Mouse (Mus musculus): Measurements from ENCODE around the gene Prelp. TPM values are rescaled to one million over a fixed set of nuclear protein-coding genes. Genes with fewer than 3 reads are reported as not detected.
A peak's percentile ranks its signal among the peaks of the same experiment; 100 is the strongest.

The Prelp gene
- total and polyA plus RNA-seq, 3 experiments: not detected

GRCm38 (mm10) chr1:133887538-133888250 lies 33.5 kb downstream of the Prelp start (continued):
- TF ChIP-seq USF2 (IDR thresholded peaks at IDR 0.05; ENCODE audit: borderline replicate concordance in 1 of 2, insufficient read depth in 1 of 2, low read depth in 1 of 2, low read length in 2 of 2) (no peak), POLR2A (IDR thresholded peaks at IDR 0.05; ENCODE audit: control insufficient read depth in 1 of 2, insufficient read depth in 1 of 2, low read depth in 1 of 2, low read length in 2 of 2, poor library complexity in 1 of 2) (peak; percentile 68 to 98), GABPA (IDR thresholded peaks at IDR 0.05; ENCODE audit: low read depth, low read length) (no peak), UBTF (IDR thresholded peaks at IDR 0.05; ENCODE audit: borderline replicate concordance, insufficient read depth, low read depth, low read length) (no peak), BHLHE40 (IDR thresholded peaks at IDR 0.05; ENCODE audit: borderline replicate concordance, low read depth, low read length) (no peak), KAT2A (conservative IDR thresholded peaks at IDR 0.05; ENCODE audit: low read depth, low read length) (no peak; the same call in 1 of the 2 replicates), E2F4 (IDR thresholded peaks at IDR 0.05; ENCODE audit: borderline replicate concordance, low read depth, low read length) (no peak), RCOR1 (IDR thresholded peaks at IDR 0.05; ENCODE audit: low read depth, low read length) (peak; percentile 7; the same call in 1 of the 2 replicates), POLR2AphosphoS5 (IDR thresholded peaks at IDR 0.05; ENCODE audit: borderline replicate concordance, low read depth, low read length) (no peak), MAX (IDR thresholded peaks at IDR 0.05; ENCODE audit: low read length) (peak; percentile 7; the same call in 1 of the 2 replicates), ZC3H11A (IDR thresholded peaks at IDR 0.05; ENCODE audit: low read depth, low read length) (no peak)

GRCm38 (mm10) chr1:133887044-133887443 lies 34.2 kb downstream of the Prelp start:
- Histone ChIP-seq H3K9ac (ENCODE audit: control insufficient read depth, low read depth, low read length, poor library complexity, severe bottlenecking) (peak overlapping the region; percentile 73), H3K4me3 (ENCODE audit: control insufficient read depth in 1 of 2, insufficient read depth in 1 of 2, low read depth in 2 of 2, low read length in 2 of 2) (peak overlapping the region; percentile 48 to 67)
- no peak; the same call in 1 of the 2 replicates for TF ChIP-seq POLR2AphosphoS2 (IDR thresholded peaks at IDR 0.05; ENCODE audit: low read length)
- peak; percentile 83 for TF ChIP-seq TBP (IDR thresholded peaks at IDR 0.05; ENCODE audit: low read depth, low read length)
- no peak for TF ChIP-seq JUND (IDR thresholded peaks at IDR 0.05; ENCODE audit: low read depth, low read length)
- TF ChIP-seq NELFE (IDR thresholded peaks at IDR 0.05; ENCODE audit: low read depth, low read length): peak; percentile 50
- no peak for TF ChIP-seq RAD21 (IDR thresholded peaks at IDR 0.05; ENCODE audit: low read depth, low read length)
- TF ChIP-seq EP300 (IDR thresholded peaks at IDR 0.05; ENCODE audit: low read depth in 1 of 2, low read length in 2 of 2): peak; percentile 6 to 49; a peak in 2 of 4 replicates
- TF ChIP-seq USF2 (IDR thresholded peaks at IDR 0.05; ENCODE audit: borderline replicate concordance in 1 of 2, insufficient read depth in 1 of 2, low read depth in 1 of 2, low read length in 2 of 2): no peak
- TF ChIP-seq HCFC1 (IDR thresholded peaks at IDR 0.05; ENCODE audit: low read depth, low read length): 0 out of 2 replicates have a peak, but pooled peaks have one; percentile 17
- 0 out of 2 replicates have a peak, but pooled peaks have one; percentile 29 for TF ChIP-seq SIN3A (IDR thresholded peaks at IDR 0.05; ENCODE audit: low read length)
- peak; percentile 64 for TF ChIP-seq ETS1 (IDR thresholded peaks at IDR 0.05; ENCODE audit: low read depth, low read length)
- TF ChIP-seq MEF2A (IDR thresholded peaks at IDR 0.05; ENCODE audit: extremely low read depth, insufficient replicate concordance, low read depth, low read length, poor library complexity, severe bottlenecking): no peak
- TF ChIP-seq GATA1 (IDR thresholded peaks at IDR 0.05; ENCODE audit: low read depth, low read length): no peak
- TF ChIP-seq NRF1 (IDR thresholded peaks at IDR 0.05; ENCODE audit: insufficient read depth, low read depth, low read length, poor library complexity, severe bottlenecking): peak; percentile 73
- 0 out of 2 replicates have a peak, but pooled peaks have one; percentile 80 for TF ChIP-seq CHD1 (IDR thresholded peaks at IDR 0.05; ENCODE audit: low read depth, low read length)
- peak; percentile 62 for TF ChIP-seq TCF12 (IDR thresholded peaks at IDR 0.05; ENCODE audit: low read depth, low read length)
- TF ChIP-seq UBTF (IDR thresholded peaks at IDR 0.05; ENCODE audit: borderline replicate concordance, insufficient read depth, low read depth, low read length): peak; percentile 89; the same call in 1 of the 2 replicates
- peak in 1 of 2 experiments; percentile 37; a peak in 1 of 4 replicates for TF ChIP-seq POLR2A (IDR thresholded peaks at IDR 0.05; ENCODE audit: control insufficient read depth in 1 of 2, insufficient read depth in 1 of 2, low read depth in 1 of 2, low read length in 2 of 2, poor library complexity in 1 of 2)
- 0 out of 2 replicates have a peak, but pooled peaks have one; percentile 12 for TF ChIP-seq ELF1 (IDR thresholded peaks at IDR 0.05; ENCODE audit: low read depth, low read length)
- 0 out of 2 replicates have a peak, but pooled peaks have one; percentile 12 for TF ChIP-seq RCOR1 (IDR thresholded peaks at IDR 0.05; ENCODE audit: low read depth, low read length)
- TF ChIP-seq MAZ (IDR thresholded peaks at IDR 0.05; ENCODE audit: low read depth, low read length): peak; percentile 70; the same call in 1 of the 2 replicates

More at GRCm38 (mm10) chr1:133887044-133887443, 34.2 kb downstream of the Prelp start:
- Histone ChIP-seq H3K4me1 (ENCODE audit: control insufficient read depth in 1 of 2, insufficient read depth in 2 of 2, low read length in 2 of 2) (peaks cover 5 to 52% of the 10 kb centered on the region in 2 experiments), H3K36me3 (ENCODE audit: control insufficient read depth in 1 of 2, insufficient read depth in 2 of 2, low read length in 2 of 2) (peaks cover 0 to 18% of the 10 kb centered on the region in 2 experiments; a peak in 2 of 4 replicates), H3K27me3 (ENCODE audit: control insufficient read depth in 1 of 2, insufficient read depth in 2 of 2, low read length in 2 of 2) (no peaks in the 10 kb centered on the region), H3K27ac (ENCODE audit: control insufficient read depth, low read depth, low read length) (peak overlapping the region; percentile 98), H3K79me2 (ENCODE audit: control insufficient read depth, insufficient read depth, low read length, poor library complexity) (no peaks in the 10 kb centered on the region), H3K9me3 (replicated peaks; ENCODE audit: insufficient read depth, low read length) (no peaks in the 10 kb centered on the region)
- DNase-seq (ENCODE audit: low read depth, low spot score): peak; percentile 91

All from MEL (cell line).